ENCODE assay signal across 8 mouse cellular contexts in genomic region chr4:155705592-155705929, GRCm38 (mm10). TPM values are rescaled to one million over a fixed set of nuclear protein-coding genes. Genes with fewer than 3 reads are reported as not detected.
DNase-seq lines count a peak whose midpoint lies in the region; ATAC-seq and TF ChIP-seq lines count a peak whose summit lies in the region.

No protein-coding gene starts in this region.

- H3K4me3 ChIP-seq in heart, embryonic 15.5 days: peak overlapping the region; percentile 96
- peak overlapping the region; percentile 77 to 92 for H3K4me3 ChIP-seq in MEL (ENCODE audit: control insufficient read depth in 1 of 2, insufficient read depth in 1 of 2, low read depth in 2 of 2, low read length in 2 of 2)
- H3K4me3 ChIP-seq in forebrain, embryonic 15.5 days: peak overlapping the region; percentile 98
- peak overlapping the region; percentile 86 for H3K4me3 ChIP-seq in liver, postnatal 0 days (ENCODE audit: low read depth, low read length)

- H3K9me3 ChIP-seq in heart, embryonic 15.5 days (replicated peaks): no peaks in the 10 kb centered on the region
- no peaks in the 10 kb centered on the region for H3K9me3 ChIP-seq in MEL (replicated peaks; ENCODE audit: insufficient read depth, low read length)
- no peaks in the 10 kb centered on the region for H3K9me3 ChIP-seq in forebrain, embryonic 15.5 days
- H3K9me3 ChIP-seq in liver, postnatal 0 days (ENCODE audit: low read length): no peaks in the 10 kb centered on the region

- peaks cover 48% of the 10 kb centered on the region for H3K79me2 ChIP-seq in MEL (ENCODE audit: control insufficient read depth, insufficient read depth, low read length, poor library complexity)

- ATAC-seq in heart, embryonic 15.5 days (replicated peaks; ENCODE audit: insufficient number of reproducible peaks, insufficient read depth, low FRiP score, low read depth): no peak
- ATAC-seq in forebrain, embryonic 15.5 days (replicated peaks): no peak
- ATAC-seq in liver, postnatal 0 days: no peak; the same call in 1 of the 2 replicates

- TF ChIP-seq EP300 in MEL (IDR thresholded peaks at IDR 0.05; ENCODE audit: low read depth in 1 of 2, low read length in 2 of 2): no peak
- TF ChIP-seq EP300 in liver, postnatal 0 days (IDR thresholded peaks at IDR 0.05; ENCODE audit: low read depth): no peak

- TF ChIP-seq POLR2A in MEL (IDR thresholded peaks at IDR 0.05; ENCODE audit: control insufficient read depth in 1 of 2, insufficient read depth in 1 of 2, low read depth in 1 of 2, low read length in 2 of 2, poor library complexity in 1 of 2): no peak

- H3K27ac ChIP-seq in heart, embryonic 15.5 days: peak overlapping the region; percentile 96
- peak overlapping the region; percentile 99 for H3K27ac ChIP-seq in MEL (ENCODE audit: control insufficient read depth, low read depth, low read length)
- peak overlapping the region; percentile 96 for H3K27ac ChIP-seq in forebrain, embryonic 15.5 days (replicated peaks)
- H3K27ac ChIP-seq in liver, postnatal 0 days (ENCODE audit: low read depth): peak overlapping the region; percentile 95

- intact Hi-C loops in left cerebral cortex, postnatal 4 days (cut with DNase I): no loop called here

- H3K27me3 ChIP-seq in heart, embryonic 15.5 days: no peaks in the 10 kb centered on the region
- no peaks in the 10 kb centered on the region for H3K27me3 ChIP-seq in MEL (ENCODE audit: control insufficient read depth in 1 of 2, insufficient read depth in 2 of 2, low read length in 2 of 2)
- no peaks in the 10 kb centered on the region for H3K27me3 ChIP-seq in forebrain, embryonic 15.5 days
- H3K27me3 ChIP-seq in liver, postnatal 0 days (ENCODE audit: insufficient read depth, low read length): no peaks in the 10 kb centered on the region

- WGBS in heart, embryonic 15.5 days: under 1% methylated on average over 19 of the region's 19 CpGs
- WGBS in forebrain, embryonic 15.5 days: 0% methylated on average over 19 of the region's 19 CpGs
- WGBS in liver, postnatal 0 days (ENCODE audit: insufficient replicate concordance): 0% methylated on average over 19 of the region's 19 CpGs

- TF ChIP-seq CTCF in MEL (IDR thresholded peaks at IDR 0.05 in 2 of 3, conservative IDR thresholded peaks at IDR 0.05 in 1 of 3; ENCODE audit: control insufficient read depth in 1 of 3, insufficient read depth in 1 of 3, low read depth in 2 of 3, low read length in 3 of 3, poor library complexity in 1 of 3, severe bottlenecking in 1 of 3): no peak
- no peak for TF ChIP-seq CTCF in liver, postnatal 0 days (IDR thresholded peaks at IDR 0.05; ENCODE audit: low read depth)

- no peak for TF ChIP-seq RAD21 in MEL (IDR thresholded peaks at IDR 0.05; ENCODE audit: low read depth, low read length)

- peak overlapping the region; percentile 86 for H3K4me2 ChIP-seq in heart, embryonic 15.5 days
- peak overlapping the region; percentile 68 for H3K4me2 ChIP-seq in forebrain, embryonic 15.5 days (replicated peaks)
- H3K4me2 ChIP-seq in liver, postnatal 0 days (ENCODE audit: low read depth, low read length): peak overlapping the region; percentile 80

- peak overlapping the region; percentile 92 for H3K9ac ChIP-seq in heart, embryonic 15.5 days
- H3K9ac ChIP-seq in MEL (ENCODE audit: control insufficient read depth, low read depth, low read length, poor library complexity, severe bottlenecking): peak overlapping the region; percentile 95
- peak overlapping the region; percentile 87 for H3K9ac ChIP-seq in forebrain, embryonic 15.5 days (replicated peaks)
- peak overlapping the region; percentile 86 for H3K9ac ChIP-seq in liver, postnatal 0 days (replicated peaks)

- peaks cover 15% of the 10 kb centered on the region for H3K4me1 ChIP-seq in heart, embryonic 15.5 days (replicated peaks)
- peaks cover 15 to 19% of the 10 kb centered on the region in 2 experiments for H3K4me1 ChIP-seq in MEL (ENCODE audit: control insufficient read depth in 1 of 2, insufficient read depth in 2 of 2, low read length in 2 of 2)
- H3K4me1 ChIP-seq in forebrain, embryonic 15.5 days: peaks cover 31% of the 10 kb centered on the region
- peaks cover 11% of the 10 kb centered on the region; the same call in 1 of the 2 replicates for H3K4me1 ChIP-seq in liver, postnatal 0 days (ENCODE audit: insufficient read depth)

- DNase-seq in heart, adult 8-10 months (ENCODE audit: low spot score): no peak
- peak; percentile 62 for DNase-seq in MEL (ENCODE audit: low read depth, low spot score)
- no peak for DNase-seq in liver, postnatal 0 days
- DNase-seq in urinary bladder, adult 18-20 months (ENCODE audit: low spot score in 2 of 2): no peak
- no peak for DNase-seq in left cerebral cortex, postnatal 4 days
- no peak for DNase-seq in layer of hippocampus, adult 8-10 months (ENCODE audit: low spot score in 2 of 2)

- no peaks in the 10 kb centered on the region for H3K36me3 ChIP-seq in heart, embryonic 15.5 days
- H3K36me3 ChIP-seq in MEL (ENCODE audit: control insufficient read depth in 1 of 2, insufficient read depth in 2 of 2, low read length in 2 of 2): peaks cover 8 to 39% of the 10 kb centered on the region in 2 experiments
- H3K36me3 ChIP-seq in forebrain, embryonic 15.5 days: no peaks in the 10 kb centered on the region
- no peaks in the 10 kb centered on the region; the same call in 1 of the 2 replicates for H3K36me3 ChIP-seq in liver, postnatal 0 days (replicated peaks; ENCODE audit: insufficient read depth, low read length)

TF ChIP-seq in MEL, 35 proteins besides CTCF, POLR2A, EP300 and RAD21 (continues in another document):
- TF ChIP-seq TCF12 (IDR thresholded peaks at IDR 0.05; ENCODE audit: low read depth, low read length) (peak; percentile 15; the same call in 1 of the 2 replicates), GATA1 (IDR thresholded peaks at IDR 0.05; ENCODE audit: low read depth, low read length) (no peak), MAX (IDR thresholded peaks at IDR 0.05; ENCODE audit: low read length) (peak; percentile 23; the same call in 1 of the 2 replicates)

RNA-seq across cellular contexts. Expression of gene Ssu72, which starts 1.0 kb away (rescaled TPM):
- 97.0 and 107 TPM in 2 replicates for polyA plus RNA-seq in heart, embryonic 15.5 days (2015; fragmentation: Nextera tagmentation; extraction: Ambion mirVana)
- total RNA-seq in heart, adult 8-10 months (2022): 10 to 100 TPM; 43.2 to 53.5 (median 51.2) TPM
- total RNA-seq in MEL (2012; rRNA removed): 160 and 170 TPM in 2 replicates
- 100 to 1,000 TPM; 140 to 267 TPM for polyA plus RNA-seq in MEL (2012; ENCODE audit: insufficient read depth in 1 of 2, insufficient read length in 2 of 2, low read depth in 1 of 2, low replicate concordance in 2 of 2, missing spikeins in 1 of 2)
- 144 and 146 TPM in 2 replicates for polyA plus RNA-seq in forebrain, embryonic 15.5 days (2015; fragmentation: Nextera tagmentation; extraction: Ambion mirVana)
- polyA plus RNA-seq in liver, postnatal 0 days (2015; fragmentation: Nextera tagmentation; extraction: Ambion mirVana): 66.6 and 66.9 TPM in 2 replicates
- 10 to 100 TPM; 82.1 to 83.7 TPM for total RNA-seq in left cerebral cortex, postnatal 4 days (2021)
- total RNA-seq in layer of hippocampus, adult 8-10 months (2022): 10 to 100 TPM; 86.8 to 99.4 (median 88.9) TPM

RNA-seq across cellular contexts. Expression of gene Fndc10, which starts 11.4 kb away (rescaled TPM):
- polyA plus RNA-seq in heart, embryonic 15.5 days (2015; fragmentation: Nextera tagmentation; extraction: Ambion mirVana): 3.8 and 5.0 TPM in 2 replicates
- 1 to 10 TPM in 3 of 4 experiments, under 1 TPM in 1; 0.98 to 2.4 (median 1.3) TPM for total RNA-seq in heart, adult 8-10 months (2022)
- total RNA-seq in MEL (2012; rRNA removed): 1.1 and 2.6 TPM in 2 replicates
- 1 to 10 TPM in 1 of 2 experiments, not detected in 1; 5.9 TPM for polyA plus RNA-seq in MEL (2012; ENCODE audit: insufficient read depth in 1 of 2, insufficient read length in 2 of 2, low read depth in 1 of 2, low replicate concordance in 2 of 2, missing spikeins in 1 of 2)
- polyA plus RNA-seq in forebrain, embryonic 15.5 days (2015; fragmentation: Nextera tagmentation; extraction: Ambion mirVana): 8.2 and 10.9 TPM in 2 replicates
- 0.27 and 0.41 TPM in 2 replicates for polyA plus RNA-seq in liver, postnatal 0 days (2015; fragmentation: Nextera tagmentation; extraction: Ambion mirVana)
- total RNA-seq in left cerebral cortex, postnatal 4 days (2021): 10 to 100 TPM; 20.3 to 22.0 TPM
- 10 to 100 TPM; 22.6 to 30.6 (median 26.6) TPM for total RNA-seq in layer of hippocampus, adult 8-10 months (2022)

RNA-seq across cellular contexts. Expression of gene Tmem240, which starts 29.0 kb away (rescaled TPM):
- polyA plus RNA-seq in heart, embryonic 15.5 days (2015; fragmentation: Nextera tagmentation; extraction: Ambion mirVana): 0.53 and 0.56 TPM in 2 replicates
- total RNA-seq in heart, adult 8-10 months (2022): under 1 TPM in 3 of 4 experiments, not detected in 1; 0.11 to 0.81 (median 0.13) TPM
- 0.13 and 0.27 TPM in 2 replicates for total RNA-seq in MEL (2012; rRNA removed)
- under 1 TPM in 1 of 2 experiments, not detected in 1; 0.33 TPM for polyA plus RNA-seq in MEL (2012; ENCODE audit: insufficient read depth in 1 of 2, insufficient read length in 2 of 2, low read depth in 1 of 2, low replicate concordance in 2 of 2, missing spikeins in 1 of 2)
- 10.4 TPM in 2 replicates for polyA plus RNA-seq in forebrain, embryonic 15.5 days (2015; fragmentation: Nextera tagmentation; extraction: Ambion mirVana)
- 0.02 and 0.06 TPM in 2 replicates for polyA plus RNA-seq in liver, postnatal 0 days (2015; fragmentation: Nextera tagmentation; extraction: Ambion mirVana)
- total RNA-seq in left cerebral cortex, postnatal 4 days (2021): 10 to 100 TPM; 41.0 to 44.8 TPM
- total RNA-seq in layer of hippocampus, adult 8-10 months (2022): 10 to 100 TPM; 32.7 to 35.8 (median 34.4) TPM

RNA-seq across cellular contexts. Expression of gene Mib2, which starts 36.6 kb away (rescaled TPM):
- 17.3 and 23.4 TPM in 2 replicates for polyA plus RNA-seq in heart, embryonic 15.5 days (2015; fragmentation: Nextera tagmentation; extraction: Ambion mirVana)
- total RNA-seq in heart, adult 8-10 months (2022): 10 to 100 TPM; 25.4 to 30.1 (median 27.1) TPM
- total RNA-seq in MEL (2012; rRNA removed): 21.4 and 27.7 TPM in 2 replicates
- 10 to 100 TPM in 1 of 2 experiments, not detected in 1; 38.3 TPM for polyA plus RNA-seq in MEL (2012; ENCODE audit: insufficient read depth in 1 of 2, insufficient read length in 2 of 2, low read depth in 1 of 2, low replicate concordance in 2 of 2, missing spikeins in 1 of 2)
- polyA plus RNA-seq in forebrain, embryonic 15.5 days (2015; fragmentation: Nextera tagmentation; extraction: Ambion mirVana): 51.6 and 52.1 TPM in 2 replicates
- polyA plus RNA-seq in liver, postnatal 0 days (2015; fragmentation: Nextera tagmentation; extraction: Ambion mirVana): 3.4 and 4.3 TPM in 2 replicates
- 100 to 1,000 TPM in 1 of 2 experiments, 10 to 100 TPM in 1; 91.0 to 105 TPM for total RNA-seq in left cerebral cortex, postnatal 4 days (2021)
- 100 to 1,000 TPM; 101 to 122 (median 113) TPM for total RNA-seq in layer of hippocampus, adult 8-10 months (2022)

RNA-seq across cellular contexts. Expression of gene Mmp23, which starts 52.4 kb away (rescaled TPM):
- polyA plus RNA-seq in heart, embryonic 15.5 days (2015; fragmentation: Nextera tagmentation; extraction: Ambion mirVana): 65.5 and 74.9 TPM in 2 replicates
- 1 to 10 TPM; 6.7 to 9.0 (median 7.4) TPM for total RNA-seq in heart, adult 8-10 months (2022)
- 1.6 and 1.8 TPM in 2 replicates for total RNA-seq in MEL (2012; rRNA removed)
- polyA plus RNA-seq in MEL (2012; ENCODE audit: insufficient read depth in 1 of 2, insufficient read length in 2 of 2, low read depth in 1 of 2, low replicate concordance in 2 of 2, missing spikeins in 1 of 2): 1 to 10 TPM in 1 of 2 experiments, not detected in 1; 2.4 TPM
- polyA plus RNA-seq in forebrain, embryonic 15.5 days (2015; fragmentation: Nextera tagmentation; extraction: Ambion mirVana): 2.3 and 2.6 TPM in 2 replicates
- polyA plus RNA-seq in liver, postnatal 0 days (2015; fragmentation: Nextera tagmentation; extraction: Ambion mirVana): 5.9 and 6.8 TPM in 2 replicates
- total RNA-seq in left cerebral cortex, postnatal 4 days (2021): 1 to 10 TPM; 3.9 to 4.8 TPM
- 1 to 10 TPM; 2.8 to 5.0 (median 3.5) TPM for total RNA-seq in layer of hippocampus, adult 8-10 months (2022)

Comparison
In these comparisons a context has a peak if more than half of its experiments do, and no peak if none do; other contexts are left out.
1. RNA of gene Tmem240, which starts 29.0 kb away (total RNA-seq): 41.0 to 44.8 TPM in left cerebral cortex, postnatal 4 days and 32.7 to 35.8 TPM in layer of hippocampus, adult 8-10 months; 0.13 to 0.27 TPM in MEL and 0.11 to 0.81 TPM in heart, adult 8-10 months; every median in the first group is over 10 times any median in the second.
2. Peak in every context shown above with its lines, with median percentiles within 50 percentile points of each other: H3K27ac ChIP-seq, H3K4me2 ChIP-seq, H3K4me3 ChIP-seq and H3K9ac ChIP-seq.